Mouse (Mus musculus): ENCODE results near the gene S100g.

DNA sequence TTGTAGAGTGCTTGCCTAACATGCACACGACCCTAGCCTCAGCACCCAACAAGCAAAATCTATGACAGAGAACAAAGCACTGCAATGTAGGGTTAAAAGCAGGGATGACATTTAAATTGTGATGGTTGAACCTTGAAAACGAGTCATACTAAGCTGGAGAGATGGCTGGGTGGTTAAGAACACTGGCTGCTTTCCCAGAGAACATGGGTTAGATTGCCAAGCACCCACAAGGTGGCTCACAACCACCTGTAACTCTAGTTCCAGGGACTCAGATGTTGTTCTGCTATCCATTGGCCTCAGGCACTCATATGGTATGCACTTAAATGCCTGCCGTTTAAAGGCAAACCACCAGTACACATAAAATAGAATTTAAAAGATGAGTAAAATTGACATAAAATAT lies 27.7 kb upstream of the S100g start:
- TF ChIP-seq CTCF (IDR thresholded peaks at IDR 0.05; ENCODE audit: borderline replicate concordance, control insufficient read depth, extremely low read depth, insufficient read depth, low read length, poor library complexity) (no peak), POLR2A (IDR thresholded peaks at IDR 0.05; ENCODE audit: control insufficient read depth, extremely low read depth, insufficient read depth, low read length, poor library complexity) (no peak)
